Mouse (Mus musculus) right cerebral cortex, postnatal 25 days (tissue): ENCODE data around the gene Zfp846.
"Not testable (repeated sequence)": the region's sequence is repeated elsewhere in the genome, so short reads cannot be mapped to it uniquely, and the experiment has no call there.

Experiments
- DNase-seq: peaks from one replicate; pipeline ENCODE4 v3.0.0; 2022

Zfp846 gene

DNA sequence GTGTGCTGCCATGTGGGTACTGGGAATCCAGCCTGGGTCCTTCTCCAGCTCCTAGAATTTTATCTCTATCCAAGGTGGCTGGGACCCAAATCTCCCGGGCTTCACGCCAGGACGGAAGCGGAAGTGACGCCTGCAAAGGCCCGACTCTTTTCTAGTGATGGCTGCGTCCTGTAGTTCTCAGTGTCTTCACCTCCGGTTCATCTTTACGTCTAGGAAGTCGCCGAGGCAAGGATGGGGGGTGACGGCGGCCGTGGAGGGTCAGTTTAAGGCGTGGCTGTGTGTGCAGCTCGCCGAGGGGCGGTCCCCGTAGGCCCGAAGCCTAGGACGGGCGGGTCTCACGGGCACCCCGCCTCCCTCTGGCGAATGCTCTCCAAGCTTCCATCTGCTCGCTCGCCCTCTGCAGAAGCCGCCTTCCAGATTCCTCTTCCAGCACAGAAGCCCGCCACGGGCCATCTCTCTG is at the start of gene Zfp846:
Gene Zfp846 (plus strand): TSS at position 117 of the 460 bp plus-strand sequence.
- DNase-seq, result peak; percentile 99

DNA sequence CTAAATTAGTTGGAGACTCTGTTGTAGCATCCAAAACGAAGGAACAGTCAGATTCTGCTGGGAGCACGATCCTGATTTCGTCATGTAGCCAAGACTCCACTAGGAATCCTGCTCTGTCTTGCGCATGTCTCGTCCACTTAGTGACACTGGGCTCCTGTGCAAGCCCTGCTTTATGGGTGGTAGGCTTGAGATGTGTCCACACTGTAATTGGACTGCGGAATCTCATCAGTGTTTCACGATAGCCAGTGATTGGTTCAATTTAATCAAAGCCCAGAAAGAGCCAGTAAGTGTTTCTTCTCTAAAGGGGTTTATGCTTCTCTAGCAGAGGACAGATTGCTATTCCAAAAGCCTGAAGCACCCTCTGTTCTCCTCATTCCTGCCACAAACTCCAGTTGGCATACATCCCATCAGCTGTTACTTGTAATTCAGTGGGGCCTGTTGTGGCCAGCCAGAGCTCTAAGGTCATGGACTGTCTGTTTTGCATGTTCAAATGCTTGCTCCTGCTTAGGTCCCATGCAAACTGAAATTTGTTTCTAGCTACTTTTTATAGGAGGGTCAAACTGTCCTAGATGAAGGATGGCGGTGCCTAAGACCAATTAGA is 46.7 kb upstream of the Zfp846 start:
- DNase-seq, result no peak

DNA sequence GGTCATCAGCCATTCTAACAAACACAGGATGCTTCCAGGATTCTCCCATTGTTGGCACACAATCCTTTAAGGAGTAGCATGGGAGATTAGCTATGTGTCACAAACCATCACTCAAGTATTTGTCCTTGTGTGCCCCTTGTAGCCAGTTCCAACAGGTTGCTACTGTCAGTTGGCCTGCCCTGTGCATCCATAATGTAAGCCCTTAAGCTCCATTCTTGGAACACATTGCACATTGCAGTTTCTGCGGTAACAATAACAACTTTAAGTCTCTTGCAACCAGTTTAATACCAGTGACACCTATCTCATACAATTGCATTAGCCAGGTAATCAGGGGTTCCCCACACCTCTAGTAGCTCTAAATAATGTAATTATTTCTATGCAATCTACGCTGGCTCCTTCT is 44.5 kb upstream of the Zfp846 start:
- no peak for DNase-seq

DNA sequence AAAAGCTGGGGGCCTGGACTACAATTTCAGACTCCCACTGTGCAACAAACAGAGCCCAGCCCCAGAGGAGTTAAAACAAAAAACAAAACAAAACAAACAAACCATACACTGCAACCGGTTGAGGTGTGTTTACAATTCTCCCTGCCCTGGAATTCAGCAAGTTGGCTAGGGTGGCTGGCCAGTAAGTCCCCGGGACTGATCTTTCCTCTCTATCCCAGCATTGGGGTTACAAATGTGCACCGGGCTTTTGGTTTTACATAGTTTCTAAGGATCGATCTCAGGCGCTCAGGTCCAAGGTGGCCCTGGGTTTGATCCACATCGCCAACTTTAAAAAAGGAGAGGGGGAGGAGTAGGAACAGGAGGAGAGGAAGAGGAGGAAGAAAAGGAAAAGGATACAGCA is 37.6 kb upstream of the Zfp846 start:
- no peak for DNase-seq

GRCm38 (mm10) chr9:20544070-20544821 is 36.8 kb upstream of the Zfp846 start:
- DNase-seq, result peak; percentile 72

GRCm38 (mm10) chr9:20545151-20545550 is 35.9 kb upstream of the Zfp846 start:
- no peak for DNase-seq

GRCm38 (mm10) chr9:20551781-20552275 is 29.3 kb upstream of the Zfp846 start:
- no peak for DNase-seq

- no peak for DNase-seq
Observed at GRCm38 (mm10) chr9:20552698-20553097, 28.4 kb upstream of the Zfp846 start.

DNA sequence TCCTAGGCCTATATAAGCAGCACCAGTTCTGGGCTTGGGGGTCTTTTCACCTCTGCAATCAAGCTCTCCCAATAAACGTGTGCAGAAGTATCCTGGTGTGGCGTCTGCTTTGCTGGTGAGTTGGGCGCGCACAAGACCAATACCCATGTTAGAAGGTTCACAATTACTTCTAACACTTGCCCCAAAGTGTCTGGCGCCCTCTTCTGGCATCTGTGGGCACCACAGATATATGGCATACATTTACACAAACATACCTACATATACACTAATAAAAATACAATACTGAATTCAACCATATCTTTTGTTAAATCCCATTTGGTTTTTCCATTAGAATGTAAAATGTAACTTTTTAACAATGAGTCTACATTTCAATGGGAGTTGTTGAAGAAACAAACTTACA is 18.9 kb upstream of the Zfp846 start:
- DNase-seq, result no peak

DNA sequence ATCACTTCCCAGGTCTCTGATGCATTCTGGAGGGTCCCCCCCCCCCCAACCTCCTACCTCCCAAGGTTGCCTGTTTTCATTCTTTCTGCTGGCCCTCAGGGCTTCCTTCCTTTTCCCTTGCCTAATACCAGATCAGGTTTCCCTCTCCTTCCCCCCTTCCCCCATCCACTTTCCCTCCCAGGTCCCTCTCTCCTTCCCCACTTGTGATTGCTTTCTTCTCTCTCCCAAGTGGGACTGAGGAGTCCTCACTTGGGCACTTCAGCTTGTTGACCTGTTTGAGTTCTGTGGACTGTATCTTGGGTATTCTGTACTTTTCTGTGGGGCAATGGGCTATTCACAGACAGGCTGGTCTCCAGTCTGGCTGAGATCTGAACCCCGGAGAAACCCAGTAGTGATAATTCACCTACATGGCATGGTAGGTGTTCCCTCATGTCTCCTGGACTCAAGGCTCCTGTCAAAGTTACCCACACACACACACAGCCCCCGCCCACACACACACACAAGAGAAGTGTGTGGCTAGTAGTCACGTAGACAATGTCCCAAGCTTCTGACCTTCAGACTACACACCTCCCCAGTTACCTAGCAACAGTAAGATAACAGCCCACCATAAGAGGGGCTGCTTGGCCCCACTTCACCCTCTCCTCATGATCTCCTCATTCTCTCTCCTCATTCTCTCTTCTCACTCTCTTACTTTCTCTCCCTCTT is 15.6 kb upstream of the Zfp846 start:
- not testable (repeated sequence) for DNase-seq

DNA sequence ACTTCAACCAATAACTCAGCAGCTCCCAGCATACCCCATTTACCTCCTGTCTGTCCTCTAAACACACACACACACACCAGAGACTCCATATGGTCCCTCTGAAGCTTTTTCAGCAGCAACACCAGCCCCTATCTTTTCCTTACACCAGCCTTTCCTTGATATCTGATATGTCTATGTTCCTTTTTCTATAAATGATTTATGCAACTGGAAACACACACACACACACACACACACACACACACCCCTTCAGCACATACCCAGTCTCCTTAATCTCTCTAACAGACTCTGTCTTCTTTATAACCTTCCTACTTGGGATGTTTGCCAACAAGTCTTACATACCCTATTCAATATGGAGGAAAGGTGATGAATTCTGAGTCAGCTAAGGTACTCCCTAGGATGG is 10.0 kb upstream of the Zfp846 start:
- no peak for DNase-seq

- DNase-seq, result no peak
Observed at GRCm38 (mm10) chr9:20576591-20576990, 4.5 kb upstream of the Zfp846 start.

GRCm38 (mm10) chr9:20601270-20601669 is 20.2 kb downstream of the Zfp846 start:
- DNase-seq, result no peak

GRCm38 (mm10) chr9:20606269-20606668 is 25.2 kb downstream of the Zfp846 start:
- DNase-seq, result no peak

DNA sequence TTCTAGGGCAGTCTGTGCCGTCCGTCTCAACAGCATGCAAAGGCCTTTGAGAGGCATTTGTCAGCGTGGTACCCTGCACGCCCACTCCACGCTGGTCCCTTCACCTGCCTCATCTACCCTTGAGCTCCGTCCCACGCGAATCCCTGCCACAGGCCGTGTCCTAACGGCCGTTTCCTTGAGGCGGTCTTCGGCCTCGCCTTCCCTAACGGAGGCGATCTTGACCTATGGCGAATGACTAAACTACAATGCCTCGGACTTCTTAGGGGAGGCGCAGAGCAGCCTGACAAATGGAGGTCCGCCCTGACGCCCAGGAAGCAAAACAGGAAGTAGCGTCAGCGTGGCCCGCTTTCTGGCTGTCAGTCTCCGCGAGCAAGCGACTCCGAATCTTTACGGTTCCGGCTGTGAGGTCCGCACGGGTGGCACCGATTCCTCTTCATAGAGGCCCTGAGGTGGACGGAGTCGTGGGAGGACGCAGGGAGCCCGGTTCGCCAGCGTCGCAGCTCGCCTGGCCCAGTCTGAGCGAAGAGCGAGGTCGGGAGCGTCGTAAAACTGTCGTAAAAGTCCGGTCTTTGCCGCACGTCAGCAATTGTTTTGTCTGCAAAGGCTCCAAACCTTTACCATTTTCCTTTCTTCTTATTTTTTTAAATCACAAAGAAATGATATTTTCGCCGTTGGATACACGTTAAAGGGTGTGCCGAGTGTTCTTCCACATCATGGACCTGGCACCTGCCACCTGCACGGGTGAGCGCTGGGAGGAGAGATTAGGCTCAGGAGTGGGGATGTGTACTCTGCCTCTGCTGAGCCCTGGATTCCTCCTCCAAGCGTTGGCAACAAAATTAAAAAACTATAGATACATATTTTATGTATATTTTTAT is 26.2 kb downstream of the Zfp846 start:
- peak; percentile 90 for DNase-seq

GRCm38 (mm10) chr9:20609831-20610464 is 28.9 kb downstream of the Zfp846 start:
- no peak for DNase-seq

- no peak for DNase-seq
Observed at GRCm38 (mm10) chr9:20611976-20612375, 30.9 kb downstream of the Zfp846 start.

GRCm38 (mm10) chr9:20616685-20617084 is 35.6 kb downstream of the Zfp846 start:
- no peak for DNase-seq

GRCm38 (mm10) chr9:20631332-20631731 is 50.2 kb downstream of the Zfp846 start:
- no peak for DNase-seq

DNA sequence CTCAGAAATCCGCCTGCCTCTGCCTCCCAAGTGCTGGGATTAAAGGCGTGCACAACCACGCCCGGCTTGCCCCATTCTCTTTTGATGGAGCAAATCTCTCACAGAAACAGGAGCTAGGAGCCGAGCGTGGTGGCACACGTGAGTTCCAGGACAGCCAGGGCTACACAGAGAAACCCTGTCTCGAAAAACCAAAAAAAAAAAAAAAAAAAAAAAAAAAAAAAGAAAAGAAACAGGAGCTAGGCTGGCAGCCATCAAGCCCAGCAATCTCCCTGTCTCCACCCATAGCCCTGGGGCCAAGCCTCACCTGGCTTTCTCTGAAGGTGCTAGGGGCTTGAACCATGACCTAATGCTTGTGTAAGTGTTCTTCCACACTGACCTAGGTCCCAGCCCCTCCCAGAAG is 54.6 kb downstream of the Zfp846 start:
- not testable (repeated sequence) for DNase-seq

GRCm38 (mm10) chr9:20636256-20636655 is 55.2 kb downstream of the Zfp846 start:
- DNase-seq, result no peak

DNA sequence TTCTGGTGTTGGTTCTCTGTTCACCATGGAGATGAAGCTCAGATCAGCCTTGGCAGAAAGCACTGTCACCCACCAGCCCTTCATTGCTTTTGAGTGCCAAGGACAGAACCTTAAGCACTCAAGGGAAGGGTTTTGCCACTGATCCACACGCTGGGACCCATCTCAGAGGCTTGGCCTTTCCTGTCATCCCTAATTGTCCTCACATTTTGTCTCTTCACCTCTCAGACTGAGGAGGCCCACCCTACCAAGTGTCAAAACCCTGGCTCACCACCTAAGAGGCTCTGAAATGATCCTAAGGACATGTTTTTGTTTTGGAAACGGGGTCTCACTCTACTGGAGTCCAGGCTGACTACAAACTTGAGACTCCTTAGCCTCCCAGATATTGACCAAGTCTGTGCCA is 55.7 kb downstream of the Zfp846 start:
- DNase-seq, result no peak
